Mouse (Mus musculus) embryonic facial prominence, embryonic 13.5 days (tissue): ENCODE data around the gene Napsa. TPM values are rescaled to one million over a fixed set of nuclear protein-coding genes. Genes with fewer than 3 reads are reported as not detected.
A peak's percentile ranks its signal among the peaks of the same experiment; 100 is the strongest.

Source experiments
- ATAC-seq: fragments of 200-750 bp; cut with Nextera tagmentation; 2 replicates; pipeline ENCODE4 v1.8.0; 2017; ENCODE audit warnings: low read depth; ENCODE audit not compliant: insufficient number of reproducible peaks, insufficient read depth, low FRiP score, low TSS enrichment
- H3K27ac ChIP-seq: fragments of 300-500 bp; sonication (generic); 2 replicates; pipeline ENCODE4 v1.5.1; 2015; ENCODE audit warnings: moderate library complexity, mild to moderate bottlenecking, inconsistent platforms
- H3K27me3 ChIP-seq: fragments of 300-500 bp; sonication (generic); 2 replicates; pipeline ENCODE4 v1.6.1; 2015; ENCODE audit warnings: mild to moderate bottlenecking, inconsistent platforms
- H3K36me3 ChIP-seq: fragments of 300-500 bp; sonication (generic); 2 replicates; pipeline ENCODE4 v1.6.1; 2015; ENCODE audit warnings: mild to moderate bottlenecking, inconsistent platforms
- H3K4me1 ChIP-seq: fragments of 300-500 bp; sonication (generic); 2 replicates; pipeline ENCODE4 v1.6.1; 2015; ENCODE audit warnings: inconsistent platforms
- H3K4me2 ChIP-seq: fragments of 300-500 bp; sonication (generic); 2 replicates; pipeline ENCODE4 v1.6.1; 2015; ENCODE audit warnings: moderate library complexity, mild to moderate bottlenecking, inconsistent platforms
- H3K4me3 ChIP-seq: fragments of 300-500 bp; sonication (generic); 2 replicates; pipeline ENCODE4 v1.5.1; 2015; ENCODE audit warnings: mild to moderate bottlenecking, inconsistent platforms
- H3K9ac ChIP-seq: fragments of 300-500 bp; sonication (generic); 2 replicates; pipeline ENCODE4 v1.6.1; 2015; ENCODE audit warnings: mild to moderate bottlenecking, inconsistent platforms
- H3K9me3 ChIP-seq: fragments of 300-500 bp; sonication (generic); 2 replicates; pipeline ENCODE4 v1.6.1; 2016; ENCODE audit warnings: inconsistent platforms
- WGBS: fragments of 180-500 bp; shearing (Covaris S2); methylation state at CpG from one replicate; pipeline ENCODE4 v1.1.7; 2015; ENCODE audit warnings: mixed read lengths; 5-methylcytosine and 5-hydroxymethylcytosine counted together
- polyA plus RNA-seq: library from polyadenylated mRNA; unstranded; fragments of >200 nt; fragmentation: Nextera tagmentation; extraction: Ambion mirVana; gene quantifications from 2 replicates; pipeline ENCODE4 v1.2.1, GENCODE M21; 2015

The Napsa gene
- polyA plus RNA-seq, 1 experiment from 2014 or later, result 1.8 TPM

GRCm38 (mm10) chr7:44543071-44543470 lies 29.1 kb upstream of the Napsa start:
- Histone ChIP-seq H3K36me3 (peaks cover 55% of the 10 kb centered on the region), H3K4me2 (no peak overlapping the region), H3K4me1 (peaks cover 14% of the 10 kb centered on the region), H3K9ac (0 out of 2 replicates have a peak overlapping the region, but pooled peaks have one; percentile 11), H3K27me3 (no peaks in the 10 kb centered on the region), H3K27ac (no peak overlapping the region), H3K4me3 (no peak overlapping the region), H3K9me3 (no peaks in the 10 kb centered on the region; the same call in 1 of the 2 replicates)
- no peak for ATAC-seq
- WGBS, result 73% methylated on average over 12 of the region's 12 CpGs

- H3K9me3 ChIP-seq, result no peaks in the 10 kb centered on the region; the same call in 1 of the 2 replicates
- ATAC-seq, result no peak
- 98% methylated on average over 3 of the region's 3 CpGs for WGBS
- H3K4me3 ChIP-seq, result no peak overlapping the region
- no peak overlapping the region for H3K27ac ChIP-seq
- H3K4me1 ChIP-seq, result peaks cover 14% of the 10 kb centered on the region
- H3K9ac ChIP-seq, result no peak overlapping the region
- peaks cover 43% of the 10 kb centered on the region for H3K36me3 ChIP-seq
- H3K4me2 ChIP-seq, result no peak overlapping the region
- H3K27me3 ChIP-seq, result no peaks in the 10 kb centered on the region
Measured at GRCm38 (mm10) chr7:44546274-44546673, 25.9 kb upstream of the Napsa start.

GRCm38 (mm10) chr7:44547041-44547440 lies 25.1 kb upstream of the Napsa start:
- no peak for ATAC-seq
- peak overlapping the region; percentile 71 for H3K4me3 ChIP-seq

GRCm38 (mm10) chr7:44547725-44548124 lies 24.5 kb upstream of the Napsa start:
- Histone ChIP-seq H3K4me2 (peak overlapping the region; percentile 84), H3K36me3 (peaks cover 42% of the 10 kb centered on the region), H3K4me1 (peaks cover 19% of the 10 kb centered on the region), H3K9me3 (no peaks in the 10 kb centered on the region; the same call in 1 of the 2 replicates), H3K9ac (peak overlapping the region; percentile 78), H3K27ac (no peak overlapping the region), H3K4me3 (peak overlapping the region; percentile 71), H3K27me3 (no peaks in the 10 kb centered on the region)
- no peak for ATAC-seq
- 21% methylated on average over 5 of the region's 5 CpGs for WGBS

More at GRCm38 (mm10) chr7:44547041-44547440, 25.1 kb upstream of the Napsa start:
- Histone ChIP-seq H3K27ac (no peak overlapping the region), H3K4me2 (peak overlapping the region; percentile 84), H3K27me3 (no peaks in the 10 kb centered on the region), H3K36me3 (peaks cover 43% of the 10 kb centered on the region), H3K4me1 (peaks cover 14% of the 10 kb centered on the region), H3K9ac (peak overlapping the region; percentile 78), H3K9me3 (no peaks in the 10 kb centered on the region; the same call in 1 of the 2 replicates)
- 97% methylated on average over 13 of the region's 13 CpGs for WGBS

GRCm38 (mm10) chr7:44548497-44549087 lies 23.6 kb upstream of the Napsa start, which contains the start of gene Pold1:
TSS of gene Pold1 (minus strand) at chr7:44548849.
- Histone ChIP-seq H3K27ac (peak within 1 kb of the TSS; percentile 86), H3K4me2 (peak within 1 kb of the TSS; percentile 84), H3K4me1 (peaks cover 25% of the 10 kb centered on the region), H3K27me3 (no peaks in the 10 kb centered on the region), H3K4me3 (peak within 1 kb of the TSS; percentile 71), H3K9me3 (no peaks in the 10 kb centered on the region; the same call in 1 of the 2 replicates), H3K36me3 (peaks cover 37% of the 10 kb centered on the region), H3K9ac (peak within 1 kb of the TSS; percentile 78)
- ATAC-seq, result peak; percentile 91
- WGBS, result under 1% methylated on average over 43 of the region's 43 CpGs

- Histone ChIP-seq H3K4me3 (no peak overlapping the region), H3K9ac (no peak overlapping the region), H3K36me3 (peaks cover 37% of the 10 kb centered on the region), H3K4me2 (no peak overlapping the region), H3K27me3 (no peaks in the 10 kb centered on the region), H3K9me3 (no peaks in the 10 kb centered on the region; the same call in 1 of the 2 replicates), H3K4me1 (peaks cover 25% of the 10 kb centered on the region), H3K27ac (no peak overlapping the region)
- no peak for ATAC-seq
- WGBS, result 94% methylated on average over 23 of the region's 23 CpGs
Measured at GRCm38 (mm10) chr7:44549621-44550408, 22.4 kb upstream of the Napsa start.

- Histone ChIP-seq H3K36me3 (peaks cover 37% of the 10 kb centered on the region), H3K4me1 (peaks cover 25% of the 10 kb centered on the region), H3K4me3 (no peak overlapping the region), H3K9ac (no peak overlapping the region), H3K4me2 (no peak overlapping the region), H3K27me3 (no peaks in the 10 kb centered on the region), H3K9me3 (no peaks in the 10 kb centered on the region; the same call in 1 of the 2 replicates), H3K27ac (no peak overlapping the region)
- no peak for ATAC-seq
- 93% methylated on average over 12 of the region's 12 CpGs for WGBS
Measured at GRCm38 (mm10) chr7:44550409-44550678, 21.8 kb upstream of the Napsa start.

GRCm38 (mm10) chr7:44551301-44551700 lies 20.9 kb upstream of the Napsa start:
- H3K4me2 ChIP-seq, result no peak overlapping the region
- no peak overlapping the region for H3K9ac ChIP-seq
- no peak for ATAC-seq
- peaks cover 33% of the 10 kb centered on the region for H3K36me3 ChIP-seq
- no peaks in the 10 kb centered on the region for H3K9me3 ChIP-seq
- no peak overlapping the region for H3K4me3 ChIP-seq
- no peaks in the 10 kb centered on the region for H3K27me3 ChIP-seq
- peaks cover 25% of the 10 kb centered on the region for H3K4me1 ChIP-seq
- 93% methylated on average over 21 of the region's 21 CpGs for WGBS
- H3K27ac ChIP-seq, result no peak overlapping the region

- Histone ChIP-seq H3K9me3 (no peaks in the 10 kb centered on the region), H3K27ac (no peak overlapping the region), H3K4me3 (no peak overlapping the region), H3K9ac (no peak overlapping the region), H3K4me1 (peaks cover 25% of the 10 kb centered on the region), H3K27me3 (no peaks in the 10 kb centered on the region), H3K4me2 (no peak overlapping the region), H3K36me3 (peaks cover 33% of the 10 kb centered on the region)
- WGBS, result 80% methylated on average over 22 of the region's 22 CpGs
- ATAC-seq, result no peak
Measured at GRCm38 (mm10) chr7:44551731-44552130, 20.4 kb upstream of the Napsa start.

GRCm38 (mm10) chr7:44552141-44552908 lies 19.9 kb upstream of the Napsa start:
- Histone ChIP-seq H3K27me3 (no peaks in the 10 kb centered on the region), H3K4me1 (peaks cover 19% of the 10 kb centered on the region), H3K36me3 (peaks cover 33% of the 10 kb centered on the region), H3K9ac (peak overlapping the region; percentile 51; the same call in 1 of the 2 replicates), H3K27ac (peak overlapping the region; percentile 98), H3K9me3 (no peaks in the 10 kb centered on the region), H3K4me3 (peak overlapping the region; percentile 88), H3K4me2 (peak overlapping the region; percentile 67)
- ATAC-seq, result no peak
- 89% methylated on average over 28 of the region's 31 CpGs for WGBS

- peaks cover 33% of the 10 kb centered on the region for H3K36me3 ChIP-seq
- WGBS, result 1% methylated on average over 32 of the region's 32 CpGs
Measured at GRCm38 (mm10) chr7:44553196-44553764, 18.9 kb upstream of the Napsa start.

More at GRCm38 (mm10) chr7:44553196-44553764, 18.9 kb upstream of the Napsa start:
- Histone ChIP-seq H3K4me2 (peak overlapping the region; percentile 67), H3K9me3 (no peaks in the 10 kb centered on the region), H3K4me1 (peaks cover 10% of the 10 kb centered on the region), H3K9ac (peak overlapping the region; percentile 78), H3K27me3 (no peaks in the 10 kb centered on the region), H3K27ac (peak overlapping the region; percentile 98), H3K4me3 (peak overlapping the region; percentile 88)
- peak; percentile 70 for ATAC-seq
